Mouse (Mus musculus) hematopoietic multipotent progenitor cell, adult 10-12 weeks (in vitro differentiated cells): ENCODE results near the gene Utp14b. TPM values are rescaled to one million over a fixed set of nuclear protein-coding genes. Genes with fewer than 3 reads are reported as not detected.

Source experiments
- polyA plus RNA-seq: library from polyadenylated mRNA; stranded (reverse); fragments of >175 nt; gene quantifications from 2 replicates; pipeline ENCODE4 v1.2.3, GENCODE M21; 2012; ENCODE audit warnings: low replicate concordance

Gene Utp14b
- 0.23 and 0.30 TPM in 2 replicates for polyA plus RNA-seq

GRCm38 (mm10) chr1:78657671-78658440 lies at the start of gene Utp14b, which contains the start of gene Acsl3:
Gene Utp14b, plus strand, starts transcription at chr1:78658038.
Gene Acsl3, plus strand, starts transcription at chr1:78657825.

Other genes starting within 250 kb of the Utp14b start
- 2.7 and 5.5 TPM in 2 replicates for gene Farsb, start 169.1 kb upstream of the Utp14b start, polyA plus RNA-seq
- gene Mogat1, start 147.0 kb upstream of the Utp14b start, polyA plus RNA-seq = not detected in 2 replicates
- not detected in 2 replicates for gene BC035947, start 145.9 kb upstream of the Utp14b start, polyA plus RNA-seq
- 2.0 and 3.0 TPM in 2 replicates for gene Acsl3, start 213 bp upstream of the Utp14b start, polyA plus RNA-seq
- not detected in 2 replicates for gene Kcne4, start 158.7 kb downstream of the Utp14b start, polyA plus RNA-seq